Mouse (Mus musculus) stomach, postnatal 0 days (tissue): ENCODE measurements at regions not wholly inside any gene's neighbourhood (a gene's known extent, or its start where the extent isn't known, plus 50 kb on each side); places are given as distances from the start of the nearest gene placed in this dataset.

ENCODE experiments used
- CTCF ChIP-seq: IDR thresholded peaks from 2 replicates; pipeline ENCODE4 v1.5.1; 2016; ENCODE audit warnings: antibody characterized with exemption, low read depth, mild to moderate bottlenecking, moderate library complexity
- EP300 ChIP-seq: optimal IDR thresholded peaks from 2 replicates; pipeline ENCODE3; 2016; ENCODE audit warnings: antibody characterized with exemption

- TF ChIP-seq CTCF (no peak), EP300 (no peak)
Observed at GRCm38 (mm10) chr10:107964022-107964421, 52.1 kb upstream of the Otogl start.
